Mouse (Mus musculus): ENCODE data around the gene Il4ra. TPM values are rescaled to one million over a fixed set of nuclear protein-coding genes. Genes with fewer than 3 reads are reported as not detected.

The Il4ra gene
- polyA plus RNA-seq, 2 experiments: 2.4 to 2.8 TPM

DNA sequence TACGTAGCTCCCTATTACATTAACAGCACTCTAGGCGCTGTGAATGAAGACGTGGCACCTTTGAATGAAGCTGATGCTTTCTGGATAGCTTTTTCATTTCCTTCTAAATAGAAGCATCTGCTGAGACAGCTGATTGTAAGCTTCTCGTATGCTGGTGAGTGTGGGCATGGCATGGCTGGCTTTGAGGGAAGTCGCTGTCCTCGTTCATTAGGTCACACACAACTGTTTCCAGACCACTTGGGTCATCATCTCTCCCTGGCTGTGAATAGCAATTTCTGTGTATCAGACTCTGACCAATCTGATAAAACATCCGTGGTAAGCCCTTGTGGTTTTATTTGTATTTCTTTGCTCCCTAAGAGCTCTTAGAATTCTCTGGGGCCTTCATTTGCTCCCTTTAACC lies 66.1 kb downstream of the Il4ra start:
- 52% methylated on average over 7 of the region's 7 CpGs for WGBS (ENCODE audit: insufficient replicate concordance)
- no peaks in the 10 kb centered on the region for H3K36me3 ChIP-seq (replicated peaks; ENCODE audit: control insufficient read depth, insufficient read depth, low read depth)
- no peaks in the 10 kb centered on the region; a peak in 1 of 4 replicates for H3K4me1 ChIP-seq (replicated peaks; ENCODE audit: control insufficient read depth in 2 of 2, insufficient read depth in 2 of 2, low read length in 1 of 2)
- H3K4me2 ChIP-seq (ENCODE audit: low read depth): no peak overlapping the region
- no peak overlapping the region for H3K27ac ChIP-seq
- no peak overlapping the region for H3K9ac ChIP-seq (replicated peaks)
- H3K27me3 ChIP-seq (ENCODE audit: control insufficient read depth, insufficient read depth, low read length): no peaks in the 10 kb centered on the region
- TF ChIP-seq CTCF (IDR thresholded peaks at IDR 0.05; ENCODE audit: low read depth) (no peak), EP300 (IDR thresholded peaks at IDR 0.05; ENCODE audit: low read depth) (no peak)
- DNase-seq (ENCODE audit: low read depth in 3 of 3, low spot score in 3 of 3) (no peak), ATAC-seq (ENCODE audit: insufficient read depth) (no peak)
- no peak overlapping the region for H3K4me3 ChIP-seq (ENCODE audit: insufficient read depth in 1 of 2, low read depth in 2 of 2, low read length in 2 of 2)
- no peaks in the 10 kb centered on the region for H3K9me3 ChIP-seq (ENCODE audit: control insufficient read depth, low read length)

- no peak overlapping the region for H3K9ac ChIP-seq (replicated peaks)
- H3K36me3 ChIP-seq (replicated peaks; ENCODE audit: control insufficient read depth, insufficient read depth, low read depth): no peaks in the 10 kb centered on the region
- no peak overlapping the region for H3K27ac ChIP-seq
- 14% methylated on average over 4 of the region's 4 CpGs for WGBS (ENCODE audit: insufficient replicate concordance)
- no peaks in the 10 kb centered on the region for H3K27me3 ChIP-seq (ENCODE audit: control insufficient read depth, insufficient read depth, low read length)
- no peaks in the 10 kb centered on the region; a peak in 1 of 4 replicates for H3K4me1 ChIP-seq (replicated peaks; ENCODE audit: control insufficient read depth in 2 of 2, insufficient read depth in 2 of 2, low read length in 1 of 2)
- no peak overlapping the region for H3K4me3 ChIP-seq (ENCODE audit: insufficient read depth in 1 of 2, low read depth in 2 of 2, low read length in 2 of 2)
- no peak for TF ChIP-seq EP300 (IDR thresholded peaks at IDR 0.05; ENCODE audit: low read depth)
- H3K9me3 ChIP-seq (ENCODE audit: control insufficient read depth, low read length): no peaks in the 10 kb centered on the region
- DNase-seq (ENCODE audit: low read depth in 3 of 3, low spot score in 3 of 3) (no peak), ATAC-seq (ENCODE audit: insufficient read depth) (no peak)
- H3K4me2 ChIP-seq (ENCODE audit: low read depth): no peak overlapping the region
Observed at GRCm38 (mm10) chr7:125620077-125620476, 68.2 kb downstream of the Il4ra start.

DNA sequence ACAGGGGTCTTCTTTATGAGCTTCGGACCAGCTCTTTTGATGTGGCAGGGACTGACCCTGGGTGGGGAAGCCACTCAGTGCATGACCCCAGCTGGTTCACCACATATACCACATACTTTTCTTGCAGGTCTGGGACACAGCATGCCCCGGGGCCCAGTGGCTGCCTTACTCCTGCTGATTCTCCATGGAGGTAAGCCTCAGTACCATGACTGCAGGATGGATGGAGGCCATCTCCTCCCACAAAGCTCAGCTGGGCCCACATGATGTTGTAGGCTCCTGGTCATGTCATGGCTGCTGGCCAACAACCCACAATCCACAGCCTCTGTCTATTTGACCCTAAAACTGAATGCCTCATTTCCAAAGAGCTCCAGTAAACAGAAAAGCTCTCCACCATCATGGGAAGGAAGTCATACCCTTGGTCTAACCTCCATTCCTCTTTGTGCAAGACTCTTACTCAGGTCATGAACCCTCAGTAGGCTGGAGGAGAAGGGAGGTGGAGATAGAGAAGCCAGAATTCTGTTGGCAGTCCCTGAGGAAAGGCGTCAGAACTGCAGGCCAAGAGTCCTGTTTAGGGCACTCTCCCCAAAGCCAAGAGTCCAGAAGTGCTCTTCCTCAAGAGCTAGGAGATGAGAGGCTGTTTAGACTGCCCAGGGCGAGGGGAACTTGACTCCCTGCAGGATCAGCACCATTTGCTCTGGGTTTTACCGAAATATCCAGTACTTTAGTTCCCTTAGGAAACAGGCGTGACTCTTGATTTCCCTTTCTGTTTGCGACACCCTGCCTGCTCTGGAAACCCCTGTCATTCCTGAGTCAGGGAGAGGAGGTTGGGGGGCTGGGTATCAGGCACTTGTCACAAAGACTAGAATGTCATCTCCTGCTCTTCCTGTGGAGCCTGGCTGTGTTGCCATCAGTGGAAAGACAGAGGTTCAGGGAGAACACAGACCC lies 71.1 kb downstream of the Il4ra start:
- TF ChIP-seq CTCF (IDR thresholded peaks at IDR 0.05; ENCODE audit: low read depth) (no peak), EP300 (IDR thresholded peaks at IDR 0.05; ENCODE audit: low read depth) (no peak)
- DNase-seq (ENCODE audit: low read depth in 3 of 3, low spot score in 3 of 3) (no peak), ATAC-seq (ENCODE audit: insufficient read depth) (no peak)
- H3K4me2 ChIP-seq (ENCODE audit: low read depth): no peak overlapping the region
- no peaks in the 10 kb centered on the region for H3K36me3 ChIP-seq (replicated peaks; ENCODE audit: control insufficient read depth, insufficient read depth, low read depth)
- H3K27ac ChIP-seq: no peak overlapping the region
- WGBS (ENCODE audit: insufficient replicate concordance): 46% methylated on average over 7 of the region's 7 CpGs
- no peaks in the 10 kb centered on the region for H3K9me3 ChIP-seq (ENCODE audit: control insufficient read depth, low read length)
- no peak overlapping the region for H3K4me3 ChIP-seq (ENCODE audit: insufficient read depth in 1 of 2, low read depth in 2 of 2, low read length in 2 of 2)
- H3K9ac ChIP-seq (replicated peaks): no peak overlapping the region
- H3K27me3 ChIP-seq (ENCODE audit: control insufficient read depth, insufficient read depth, low read length): no peaks in the 10 kb centered on the region
- no peaks in the 10 kb centered on the region; a peak in 1 of 4 replicates for H3K4me1 ChIP-seq (replicated peaks; ENCODE audit: control insufficient read depth in 2 of 2, insufficient read depth in 2 of 2, low read length in 1 of 2)

DNA sequence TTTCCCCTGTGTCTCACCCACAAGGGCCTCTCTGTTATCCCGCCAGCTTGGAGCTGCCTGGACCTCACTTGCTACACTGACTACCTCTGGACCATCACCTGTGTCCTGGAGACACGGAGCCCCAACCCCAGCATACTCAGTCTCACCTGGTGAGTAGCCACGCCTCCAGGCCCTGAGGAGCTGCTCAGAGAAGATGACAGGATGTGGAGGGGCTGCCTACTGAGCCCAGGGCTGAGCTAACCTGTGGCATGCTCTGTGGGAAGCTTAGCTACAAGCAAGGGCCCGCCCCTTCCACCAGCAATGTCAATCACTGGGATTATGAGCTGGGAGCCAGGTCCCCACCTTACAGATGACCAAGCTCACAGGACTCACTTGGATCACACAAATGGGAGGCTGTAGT lies 73.3 kb downstream of the Il4ra start:
- 46% methylated on average over 4 of the region's 4 CpGs for WGBS (ENCODE audit: insufficient replicate concordance)

DNA sequence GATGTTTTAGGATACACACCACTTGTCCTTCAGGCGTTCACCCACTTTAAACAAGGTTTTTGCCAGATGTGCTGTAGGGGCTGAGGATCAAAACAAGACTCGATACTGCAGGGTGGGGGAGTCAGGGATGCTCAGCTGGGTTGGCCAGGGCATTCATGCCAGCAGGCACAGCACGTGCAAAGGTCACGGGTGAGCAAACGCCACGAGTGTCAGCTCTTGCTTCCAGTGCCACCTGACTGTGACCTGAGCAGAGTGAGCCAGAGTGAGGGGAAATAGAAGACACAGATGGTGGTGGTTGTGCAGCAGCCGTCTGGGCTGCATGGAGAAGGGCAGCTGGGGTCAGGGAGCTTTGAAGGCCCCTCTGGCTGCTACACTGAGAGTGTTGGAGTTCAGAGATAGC lies 73.9 kb downstream of the Il4ra start:
- Histone ChIP-seq H3K9me3 (ENCODE audit: control insufficient read depth, low read length) (no peaks in the 10 kb centered on the region), H3K27me3 (ENCODE audit: control insufficient read depth, insufficient read depth, low read length) (no peaks in the 10 kb centered on the region), H3K4me2 (ENCODE audit: low read depth) (no peak overlapping the region), H3K9ac (replicated peaks) (no peak overlapping the region), H3K4me1 (replicated peaks; ENCODE audit: control insufficient read depth in 2 of 2, insufficient read depth in 2 of 2, low read length in 1 of 2) (no peaks in the 10 kb centered on the region; a peak in 1 of 4 replicates), H3K27ac (no peak overlapping the region), H3K36me3 (replicated peaks; ENCODE audit: control insufficient read depth, insufficient read depth, low read depth) (no peaks in the 10 kb centered on the region), H3K4me3 (ENCODE audit: insufficient read depth in 1 of 2, low read depth in 2 of 2, low read length in 2 of 2) (no peak overlapping the region)
- WGBS (ENCODE audit: insufficient replicate concordance): 43% methylated on average over 7 of the region's 7 CpGs
- ATAC-seq (ENCODE audit: insufficient read depth): no peak
- no peak for DNase-seq (ENCODE audit: low read depth in 3 of 3, low spot score in 3 of 3)
- TF ChIP-seq EP300 (IDR thresholded peaks at IDR 0.05; ENCODE audit: low read depth): no peak
- TF ChIP-seq CTCF (IDR thresholded peaks at IDR 0.05; ENCODE audit: low read depth): no peak

More for the DNA sequence above, 73.3 kb downstream of the Il4ra start:
- DNase-seq (ENCODE audit: low read depth in 3 of 3, low spot score in 3 of 3) (no peak), ATAC-seq (ENCODE audit: insufficient read depth) (no peak)
- Histone ChIP-seq H3K4me2 (ENCODE audit: low read depth) (no peak overlapping the region), H3K4me3 (ENCODE audit: insufficient read depth in 1 of 2, low read depth in 2 of 2, low read length in 2 of 2) (no peak overlapping the region), H3K4me1 (replicated peaks; ENCODE audit: control insufficient read depth in 2 of 2, insufficient read depth in 2 of 2, low read length in 1 of 2) (no peaks in the 10 kb centered on the region; a peak in 1 of 4 replicates), H3K27me3 (ENCODE audit: control insufficient read depth, insufficient read depth, low read length) (no peaks in the 10 kb centered on the region), H3K27ac (no peak overlapping the region), H3K9me3 (ENCODE audit: control insufficient read depth, low read length) (no peaks in the 10 kb centered on the region), H3K9ac (replicated peaks) (no peak overlapping the region), H3K36me3 (replicated peaks; ENCODE audit: control insufficient read depth, insufficient read depth, low read depth) (no peaks in the 10 kb centered on the region)
- TF ChIP-seq EP300 (IDR thresholded peaks at IDR 0.05; ENCODE audit: low read depth): no peak
- TF ChIP-seq CTCF (IDR thresholded peaks at IDR 0.05; ENCODE audit: low read depth): no peak

Other genes with a start within 250 kb of the Il4ra start
- 5.7 and 6.1 TPM in 2 replicates for gene Kdm8, start 107.4 kb upstream of the Il4ra start, polyA plus RNA-seq (2012; rRNA removed)
- gene Kdm8, start 107.4 kb upstream of the Il4ra start, polyA plus RNA-seq (2014; fragmentation: Nextera tagmentation; extraction: Ambion mirVana): 4.7 and 6.4 TPM in 2 replicates
- 27.5 and 42.3 TPM in 2 replicates for gene Nsmce1, start 60.5 kb upstream of the Il4ra start, polyA plus RNA-seq (2012; rRNA removed)
- 90.1 and 92.5 TPM in 2 replicates for gene Nsmce1, start 60.5 kb upstream of the Il4ra start, polyA plus RNA-seq (2014; fragmentation: Nextera tagmentation; extraction: Ambion mirVana)
- gene Il21r, start 51.3 kb downstream of the Il4ra start, polyA plus RNA-seq (2012; rRNA removed): 1.0 and 1.2 TPM in 2 replicates
- 0.38 and 0.48 TPM in 2 replicates for gene Il21r, start 51.3 kb downstream of the Il4ra start, polyA plus RNA-seq (2014; fragmentation: Nextera tagmentation; extraction: Ambion mirVana)
- gene Gtf3c1, start 155.7 kb downstream of the Il4ra start, polyA plus RNA-seq (2012; rRNA removed): 6.9 and 7.3 TPM in 2 replicates
- 6.3 and 9.4 TPM in 2 replicates for gene Gtf3c1, start 155.7 kb downstream of the Il4ra start, polyA plus RNA-seq (2014; fragmentation: Nextera tagmentation; extraction: Ambion mirVana)
- gene D430042O09Rik, start 155.8 kb downstream of the Il4ra start, polyA plus RNA-seq (2012; rRNA removed): 2.2 and 2.3 TPM in 2 replicates
- 1.5 and 2.2 TPM in 2 replicates for gene D430042O09Rik, start 155.8 kb downstream of the Il4ra start, polyA plus RNA-seq (2014; fragmentation: Nextera tagmentation; extraction: Ambion mirVana)

Data from liver, embryonic 14.5 days (tissue).